Mouse (Mus musculus) cerebellum, adult 9-10 months (tissue): ENCODE measurements around the gene Mast4.
A peak's percentile ranks its signal among the peaks of the same experiment; 100 is the strongest.
"Not testable (repeated sequence)": the region's sequence is repeated elsewhere in the genome, so short reads cannot be mapped to it uniquely, and the experiment has no call there.

Experiments used
- DNase-seq: peaks from one replicate; pipeline ENCODE4 v3.0.0; 2022

The Mast4 gene

GRCm38 (mm10) chr13:102733063-102733462 is 601.2 kb downstream of the Mast4 start:
- no peak for DNase-seq

GRCm38 (mm10) chr13:102728951-102729350 is 605.3 kb downstream of the Mast4 start:
- DNase-seq, result not testable (repeated sequence)

DNA sequence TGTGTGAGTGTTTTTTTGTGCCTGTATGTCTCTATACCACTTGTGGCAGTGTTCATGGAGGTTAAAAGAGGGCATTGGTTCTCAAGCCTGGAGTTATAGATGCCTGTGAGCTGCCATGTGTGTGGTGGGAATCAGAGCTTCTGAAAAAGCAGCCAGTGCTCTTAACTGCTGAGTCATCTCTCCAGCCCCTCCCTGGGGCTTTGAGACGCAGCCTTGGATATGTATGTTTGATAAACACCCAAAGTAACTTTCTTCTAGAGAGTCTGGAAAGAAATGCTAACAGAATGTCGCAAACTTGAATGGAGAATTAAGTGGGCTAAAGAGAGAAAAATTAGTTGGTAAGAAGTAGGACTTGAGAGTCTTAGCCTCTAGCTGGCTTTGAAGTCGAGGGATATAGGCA is 606.3 kb downstream of the Mast4 start:
- DNase-seq, result no peak

- DNase-seq, result no peak
Measured at GRCm38 (mm10) chr13:102726876-102727275, 607.4 kb downstream of the Mast4 start.

DNA sequence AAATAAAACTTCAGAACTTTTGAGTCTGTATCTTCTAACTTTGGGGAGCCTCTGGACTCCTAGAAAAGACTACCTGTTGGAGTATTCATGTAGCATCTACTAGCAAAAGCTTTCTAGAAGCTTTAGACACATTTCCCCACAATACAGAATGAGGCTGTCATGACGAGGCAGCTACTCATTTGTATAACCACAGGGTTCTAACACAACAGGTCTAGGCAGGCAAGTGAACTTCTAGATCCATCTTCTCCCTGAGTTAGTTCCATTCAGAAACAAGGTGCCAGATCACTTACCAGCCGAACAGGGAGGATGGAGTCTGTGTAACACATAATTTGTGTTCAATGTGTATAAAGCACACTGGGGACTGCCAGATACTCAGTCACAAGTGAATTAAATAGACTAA is 608.4 kb downstream of the Mast4 start:
- DNase-seq, result no peak

- no peak for DNase-seq
Measured at GRCm38 (mm10) chr13:102725416-102725815, 608.9 kb downstream of the Mast4 start.

GRCm38 (mm10) chr13:102716973-102717372 is 617.3 kb downstream of the Mast4 start:
- no peak for DNase-seq

DNA sequence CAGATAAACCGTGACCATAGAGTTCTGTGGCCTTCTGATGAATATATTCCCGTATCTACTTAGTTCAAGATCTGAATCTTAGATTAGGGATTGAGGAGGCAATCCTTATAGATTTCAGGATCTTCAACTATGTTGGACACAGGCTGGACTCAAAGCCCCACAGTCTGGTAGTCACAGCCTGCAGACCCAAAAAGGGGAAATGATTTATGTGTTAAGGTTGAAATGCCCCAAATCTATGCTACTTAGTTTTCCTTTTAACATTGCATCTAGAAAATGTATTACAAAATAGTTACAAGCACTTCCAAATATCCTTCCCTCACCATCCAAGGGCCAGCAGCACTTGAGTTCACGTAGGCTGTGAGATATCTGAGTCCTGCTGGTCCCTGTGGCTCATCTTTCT is 633.6 kb downstream of the Mast4 start:
- no peak for DNase-seq

- no peak for DNase-seq
Measured at GRCm38 (mm10) chr13:102700176-102700575, 634.1 kb downstream of the Mast4 start.

DNA sequence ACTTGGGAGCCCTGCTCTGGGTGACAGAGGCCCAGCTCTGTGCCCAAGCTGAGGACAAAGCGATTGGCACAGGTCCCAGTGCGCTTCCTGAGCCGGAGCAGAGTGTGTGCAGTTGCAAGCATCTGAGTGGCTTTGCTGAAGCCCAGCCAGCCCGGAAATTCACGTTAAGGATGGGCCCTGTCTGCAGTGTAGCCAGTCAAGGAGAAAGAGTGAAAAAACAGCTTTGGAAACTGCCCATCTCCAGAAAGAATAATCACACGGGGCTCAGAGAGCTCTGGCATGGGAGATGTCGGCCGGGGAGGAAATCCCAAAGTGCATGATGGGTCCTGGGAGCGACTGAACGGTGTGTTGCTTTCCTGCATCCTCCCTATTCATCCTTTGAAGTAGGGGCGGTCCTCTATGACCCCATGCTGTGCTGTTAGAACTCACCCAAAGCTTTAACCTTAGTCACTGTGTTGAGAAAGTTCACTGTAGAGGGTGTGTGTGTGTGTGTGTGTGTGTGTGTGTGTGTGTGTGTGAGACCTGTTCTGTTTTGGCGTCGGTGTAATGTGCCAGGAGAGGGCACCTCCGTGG is 635.5 kb downstream of the Mast4 start:
- peak; percentile 11 for DNase-seq

DNA sequence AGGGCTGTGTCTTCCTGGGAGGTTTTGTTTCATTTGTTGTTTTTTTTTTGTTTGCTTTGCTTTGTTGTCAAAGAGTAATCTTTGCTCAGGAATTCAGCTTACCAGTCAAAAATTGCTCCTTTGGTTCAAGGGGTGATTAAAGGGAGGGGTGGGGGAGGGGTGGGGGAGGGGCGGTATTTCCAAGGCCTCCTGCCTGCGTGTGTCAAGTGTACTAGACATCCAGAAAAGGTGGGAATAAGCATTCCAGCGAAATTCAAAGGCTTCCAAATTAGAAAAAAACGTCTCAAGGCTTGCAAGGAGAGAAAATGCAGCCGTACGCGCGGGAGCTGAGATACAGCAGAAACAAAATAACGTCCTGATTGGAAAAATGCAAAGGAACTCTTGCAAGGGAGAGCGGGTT is 636.0 kb downstream of the Mast4 start:
- DNase-seq, result no peak

DNA sequence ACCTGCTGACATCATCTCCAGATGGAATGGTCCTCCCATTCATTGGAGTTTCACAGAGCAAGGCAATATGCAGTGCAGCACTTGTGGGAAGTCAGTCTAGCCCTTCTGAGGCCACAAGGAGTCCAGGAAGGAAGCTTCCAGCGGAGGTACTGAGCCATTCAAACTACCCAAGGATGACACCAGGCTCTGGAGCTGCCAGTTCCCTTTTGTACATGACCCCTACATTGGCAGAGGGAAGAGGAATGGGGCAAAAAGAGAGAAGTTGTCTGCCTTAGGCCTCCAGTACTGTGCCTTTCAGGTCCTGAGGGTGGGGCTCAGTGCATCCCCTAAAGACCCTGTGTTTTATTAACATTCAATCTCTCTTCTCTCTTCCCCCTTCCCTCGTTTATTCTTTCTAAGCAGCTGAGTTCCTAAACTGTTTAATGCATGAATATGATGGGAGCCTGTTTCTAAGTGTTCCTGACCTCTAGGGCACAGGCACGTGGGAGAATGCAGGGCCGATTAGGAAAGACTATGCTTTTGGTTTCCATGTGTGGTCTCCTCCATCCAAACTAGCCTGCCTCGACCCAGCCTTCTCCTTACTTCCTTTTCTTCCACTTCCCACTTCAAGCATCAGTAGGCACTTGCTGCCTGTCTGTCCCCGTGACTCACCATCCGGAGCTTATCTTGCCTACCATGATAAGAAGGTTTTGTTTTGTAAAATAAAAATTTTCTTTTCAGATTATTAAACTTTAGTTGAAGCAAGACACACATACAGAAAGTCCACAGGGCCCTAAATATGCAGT is 639.0 kb downstream of the Mast4 start:
- no peak for DNase-seq

DNA sequence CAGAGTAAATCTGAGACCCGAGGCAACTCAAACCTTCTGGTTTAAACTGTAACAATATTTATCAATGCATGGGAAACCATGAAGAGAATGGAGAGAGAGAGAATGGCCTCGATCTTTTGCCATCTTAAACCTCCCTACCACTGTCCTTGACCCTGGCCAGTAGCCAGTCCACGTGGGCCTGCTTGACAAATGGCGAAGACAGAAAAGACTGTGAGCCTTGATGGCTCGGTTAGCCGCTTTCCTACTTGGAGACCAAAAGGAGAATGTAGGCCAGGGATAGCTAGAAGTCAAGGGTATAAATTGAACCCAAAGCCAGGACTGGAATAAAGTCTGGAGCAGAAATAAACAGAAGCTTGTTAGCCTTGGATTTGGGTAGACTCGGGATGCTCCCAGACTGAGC is 640.1 kb downstream of the Mast4 start:
- DNase-seq, result no peak

- DNase-seq, result no peak
Measured at GRCm38 (mm10) chr13:102693341-102693801, 640.9 kb downstream of the Mast4 start, which contains the start of gene Cd180. Gene Cd180 (plus strand): TSS chr13:102693558.

GRCm38 (mm10) chr13:102691408-102692150 is 642.7 kb downstream of the Mast4 start:
- no peak for DNase-seq

- DNase-seq, result no peak
Measured at GRCm38 (mm10) chr13:102690184-102690583, 644.1 kb downstream of the Mast4 start.

GRCm38 (mm10) chr13:102689201-102690090 is 644.9 kb downstream of the Mast4 start:
- DNase-seq, result no peak

DNA sequence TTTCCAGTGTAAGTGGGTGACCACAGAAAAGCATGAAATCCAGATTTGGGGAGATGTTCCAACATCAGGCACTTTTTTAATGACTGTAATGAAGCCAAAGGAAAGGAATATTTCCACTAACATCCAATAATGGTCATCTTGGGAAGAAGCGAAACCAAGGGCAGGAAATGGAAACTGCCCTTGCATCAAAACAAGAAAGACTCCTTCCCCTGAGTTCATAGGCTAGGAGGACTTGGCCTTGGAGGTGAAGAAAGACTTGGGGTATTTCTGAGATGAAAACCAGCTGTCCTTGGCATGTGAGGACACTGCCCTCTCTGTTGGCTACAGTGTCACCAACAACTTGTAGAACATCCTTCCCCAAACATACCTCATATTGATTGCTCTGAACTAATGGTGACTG is 646.2 kb downstream of the Mast4 start:
- DNase-seq, result no peak

DNA sequence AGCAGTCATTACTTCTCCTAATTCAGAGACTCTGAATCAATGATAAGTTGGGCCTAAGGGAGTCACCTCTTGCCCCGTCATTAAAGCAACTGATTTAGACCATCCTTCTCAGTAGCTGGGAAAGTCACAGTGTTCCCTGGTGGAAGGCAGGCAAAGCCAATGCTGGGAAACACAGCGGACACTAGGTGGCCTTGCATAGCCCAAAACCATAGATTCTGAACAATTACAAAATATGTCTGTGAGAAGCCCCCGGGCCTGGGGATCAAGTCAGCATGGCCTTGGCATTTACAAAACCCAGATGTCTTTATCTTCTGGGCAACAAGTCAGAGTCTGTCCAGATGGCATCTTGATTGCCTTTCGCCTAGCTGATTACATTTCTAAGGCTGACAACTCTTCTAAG is 649.4 kb downstream of the Mast4 start:
- DNase-seq, result no peak
